Mouse (Mus musculus): Measurements from ENCODE around the gene Rbms3. TPM values are rescaled to one million over a fixed set of nuclear protein-coding genes. Genes with fewer than 3 reads are reported as not detected.

Gene Rbms3
- polyA plus RNA-seq, 1 experiment from 2014 or later: 45.9 TPM

- DNase-seq (ENCODE audit: low spot score): no peak
- H3K36me3 ChIP-seq (replicated peaks; ENCODE audit: control insufficient read depth, insufficient read depth, low read depth, low read length): no peaks in the 10 kb centered on the region
- no peak overlapping the region for H3K4me3 ChIP-seq (ENCODE audit: low read depth, low read length)
- WGBS: 94% methylated on average over 5 of the region's 5 CpGs
- no peaks in the 10 kb centered on the region for H3K9me3 ChIP-seq (replicated peaks; ENCODE audit: control insufficient read depth, low read length)
- no peak overlapping the region for H3K9ac ChIP-seq (replicated peaks; ENCODE audit: low read length)
- H3K27me3 ChIP-seq (ENCODE audit: control insufficient read depth, insufficient read depth, low read length): no peaks in the 10 kb centered on the region
- no peak overlapping the region for H3K27ac ChIP-seq (replicated peaks; ENCODE audit: low read depth, low read length)
- ATAC-seq (replicated peaks; ENCODE audit: insufficient number of reproducible peaks, low FRiP score, low TSS enrichment, low read depth): no peak
- H3K4me1 ChIP-seq (ENCODE audit: control insufficient read depth, insufficient read depth, low read length): no peaks in the 10 kb centered on the region
- H3K4me2 ChIP-seq (ENCODE audit: low read depth, low read length): no peak overlapping the region
Measured at GRCm38 (mm10) chr9:116618886-116619285, 1010.8 kb downstream of the Rbms3 start.

- 75% methylated on average over 7 of the region's 7 CpGs for WGBS
Measured at GRCm38 (mm10) chr9:116613276-116613675, 1016.4 kb downstream of the Rbms3 start.

GRCm38 (mm10) chr9:116596046-116596445, 1033.7 kb downstream of the Rbms3 start:
- H3K4me3 ChIP-seq (ENCODE audit: low read depth, low read length): no peak overlapping the region
- no peaks in the 10 kb centered on the region for H3K4me1 ChIP-seq (ENCODE audit: control insufficient read depth, insufficient read depth, low read length)
- no peak overlapping the region for H3K9ac ChIP-seq (replicated peaks; ENCODE audit: low read length)
- no peaks in the 10 kb centered on the region for H3K36me3 ChIP-seq (replicated peaks; ENCODE audit: control insufficient read depth, insufficient read depth, low read depth, low read length)
- H3K27ac ChIP-seq (replicated peaks; ENCODE audit: low read depth, low read length): no peak overlapping the region
- no peak overlapping the region for H3K4me2 ChIP-seq (ENCODE audit: low read depth, low read length)
- ATAC-seq (replicated peaks; ENCODE audit: insufficient number of reproducible peaks, low FRiP score, low TSS enrichment, low read depth): no peak
- WGBS: 95% methylated on average over 10 of the region's 10 CpGs
- no peak for DNase-seq (ENCODE audit: low spot score)
- no peaks in the 10 kb centered on the region for H3K9me3 ChIP-seq (replicated peaks; ENCODE audit: control insufficient read depth, low read length)
- no peaks in the 10 kb centered on the region for H3K27me3 ChIP-seq (ENCODE audit: control insufficient read depth, insufficient read depth, low read length)

More at GRCm38 (mm10) chr9:116613276-116613675, 1016.4 kb downstream of the Rbms3 start:
- H3K9me3 ChIP-seq (replicated peaks; ENCODE audit: control insufficient read depth, low read length): no peaks in the 10 kb centered on the region
- H3K9ac ChIP-seq (replicated peaks; ENCODE audit: low read length): no peak overlapping the region
- H3K4me1 ChIP-seq (ENCODE audit: control insufficient read depth, insufficient read depth, low read length): no peaks in the 10 kb centered on the region
- ATAC-seq (replicated peaks; ENCODE audit: insufficient number of reproducible peaks, low FRiP score, low TSS enrichment, low read depth): no peak
- no peak for DNase-seq (ENCODE audit: low spot score)
- no peak overlapping the region for H3K4me2 ChIP-seq (ENCODE audit: low read depth, low read length)
- H3K27ac ChIP-seq (replicated peaks; ENCODE audit: low read depth, low read length): no peak overlapping the region
- H3K4me3 ChIP-seq (ENCODE audit: low read depth, low read length): no peak overlapping the region
- H3K27me3 ChIP-seq (ENCODE audit: control insufficient read depth, insufficient read depth, low read length): no peaks in the 10 kb centered on the region
- no peaks in the 10 kb centered on the region for H3K36me3 ChIP-seq (replicated peaks; ENCODE audit: control insufficient read depth, insufficient read depth, low read depth, low read length)

GRCm38 (mm10) chr9:116592486-116592885, 1037.2 kb downstream of the Rbms3 start:
- no peak for DNase-seq (ENCODE audit: low spot score)
- ATAC-seq (replicated peaks; ENCODE audit: insufficient number of reproducible peaks, low FRiP score, low TSS enrichment, low read depth): no peak
- Histone ChIP-seq H3K36me3 (replicated peaks; ENCODE audit: control insufficient read depth, insufficient read depth, low read depth, low read length) (no peaks in the 10 kb centered on the region), H3K4me2 (ENCODE audit: low read depth, low read length) (no peak overlapping the region), H3K4me3 (ENCODE audit: low read depth, low read length) (no peak overlapping the region), H3K27me3 (ENCODE audit: control insufficient read depth, insufficient read depth, low read length) (no peaks in the 10 kb centered on the region), H3K9me3 (replicated peaks; ENCODE audit: control insufficient read depth, low read length) (no peaks in the 10 kb centered on the region), H3K9ac (replicated peaks; ENCODE audit: low read length) (no peak overlapping the region), H3K27ac (replicated peaks; ENCODE audit: low read depth, low read length) (no peak overlapping the region), H3K4me1 (ENCODE audit: control insufficient read depth, insufficient read depth, low read length) (no peaks in the 10 kb centered on the region)
- WGBS: 80% methylated on average over 4 of the region's 4 CpGs

- ATAC-seq (replicated peaks; ENCODE audit: insufficient number of reproducible peaks, low FRiP score, low TSS enrichment, low read depth) (no peak), DNase-seq (ENCODE audit: low spot score) (no peak)
- Histone ChIP-seq H3K4me1 (ENCODE audit: control insufficient read depth, insufficient read depth, low read length) (no peaks in the 10 kb centered on the region), H3K36me3 (replicated peaks; ENCODE audit: control insufficient read depth, insufficient read depth, low read depth, low read length) (no peaks in the 10 kb centered on the region), H3K9ac (replicated peaks; ENCODE audit: low read length) (no peak overlapping the region), H3K9me3 (replicated peaks; ENCODE audit: control insufficient read depth, low read length) (no peaks in the 10 kb centered on the region), H3K27me3 (ENCODE audit: control insufficient read depth, insufficient read depth, low read length) (no peaks in the 10 kb centered on the region), H3K4me3 (ENCODE audit: low read depth, low read length) (no peak overlapping the region), H3K27ac (replicated peaks; ENCODE audit: low read depth, low read length) (no peak overlapping the region), H3K4me2 (ENCODE audit: low read depth, low read length) (no peak overlapping the region)
- 88% methylated on average over 9 of the region's 9 CpGs for WGBS
Measured at GRCm38 (mm10) chr9:116591071-116591470, 1038.6 kb downstream of the Rbms3 start.

GRCm38 (mm10) chr9:116569680-116570079, 1060.0 kb downstream of the Rbms3 start:
- no peaks in the 10 kb centered on the region for H3K9me3 ChIP-seq (replicated peaks; ENCODE audit: control insufficient read depth, low read length)
- H3K36me3 ChIP-seq (replicated peaks; ENCODE audit: control insufficient read depth, insufficient read depth, low read depth, low read length): no peaks in the 10 kb centered on the region
- no peak overlapping the region for H3K9ac ChIP-seq (replicated peaks; ENCODE audit: low read length)
- DNase-seq (ENCODE audit: low spot score): no peak
- WGBS: 77% methylated on average over 2 of the region's 2 CpGs
- no peak for ATAC-seq (replicated peaks; ENCODE audit: insufficient number of reproducible peaks, low FRiP score, low TSS enrichment, low read depth)
- no peaks in the 10 kb centered on the region for H3K4me1 ChIP-seq (ENCODE audit: control insufficient read depth, insufficient read depth, low read length)
- no peaks in the 10 kb centered on the region for H3K27me3 ChIP-seq (ENCODE audit: control insufficient read depth, insufficient read depth, low read length)
- H3K4me2 ChIP-seq (ENCODE audit: low read depth, low read length): no peak overlapping the region
- no peak overlapping the region for H3K4me3 ChIP-seq (ENCODE audit: low read depth, low read length)
- H3K27ac ChIP-seq (replicated peaks; ENCODE audit: low read depth, low read length): no peak overlapping the region

- Histone ChIP-seq H3K4me3 (ENCODE audit: low read depth, low read length) (no peak overlapping the region), H3K4me2 (ENCODE audit: low read depth, low read length) (no peak overlapping the region), H3K4me1 (ENCODE audit: control insufficient read depth, insufficient read depth, low read length) (no peaks in the 10 kb centered on the region), H3K27ac (replicated peaks; ENCODE audit: low read depth, low read length) (no peak overlapping the region), H3K27me3 (ENCODE audit: control insufficient read depth, insufficient read depth, low read length) (no peaks in the 10 kb centered on the region), H3K9me3 (replicated peaks; ENCODE audit: control insufficient read depth, low read length) (no peaks in the 10 kb centered on the region), H3K9ac (replicated peaks; ENCODE audit: low read length) (no peak overlapping the region), H3K36me3 (replicated peaks; ENCODE audit: control insufficient read depth, insufficient read depth, low read depth, low read length) (no peaks in the 10 kb centered on the region)
- 88% methylated on average over 7 of the region's 7 CpGs for WGBS
- DNase-seq (ENCODE audit: low spot score) (no peak), ATAC-seq (replicated peaks; ENCODE audit: insufficient number of reproducible peaks, low FRiP score, low TSS enrichment, low read depth) (no peak)
Measured at GRCm38 (mm10) chr9:116566711-116567110, 1063.0 kb downstream of the Rbms3 start.

GRCm38 (mm10) chr9:116557781-116558180, 1071.9 kb downstream of the Rbms3 start:
- DNase-seq (ENCODE audit: low spot score) (no peak), ATAC-seq (replicated peaks; ENCODE audit: insufficient number of reproducible peaks, low FRiP score, low TSS enrichment, low read depth) (no peak)

More at GRCm38 (mm10) chr9:116557781-116558180, 1071.9 kb downstream of the Rbms3 start:
- 86% methylated on average over 5 of the region's 5 CpGs for WGBS
- no peak overlapping the region for H3K4me3 ChIP-seq (ENCODE audit: low read depth, low read length)
- no peak overlapping the region for H3K27ac ChIP-seq (replicated peaks; ENCODE audit: low read depth, low read length)
- no peaks in the 10 kb centered on the region for H3K9me3 ChIP-seq (replicated peaks; ENCODE audit: control insufficient read depth, low read length)
- H3K9ac ChIP-seq (replicated peaks; ENCODE audit: low read length): no peak overlapping the region
- H3K27me3 ChIP-seq (ENCODE audit: control insufficient read depth, insufficient read depth, low read length): no peaks in the 10 kb centered on the region
- H3K4me1 ChIP-seq (ENCODE audit: control insufficient read depth, insufficient read depth, low read length): no peaks in the 10 kb centered on the region
- H3K4me2 ChIP-seq (ENCODE audit: low read depth, low read length): no peak overlapping the region
- H3K36me3 ChIP-seq (replicated peaks; ENCODE audit: control insufficient read depth, insufficient read depth, low read depth, low read length): no peaks in the 10 kb centered on the region
